Mouse (Mus musculus): ENCODE results near the gene Olfr951. TPM values are rescaled to one million over a fixed set of nuclear protein-coding genes. Genes with fewer than 3 reads are reported as not detected.

The Olfr951 gene
- not detected for polyA plus RNA-seq (2017; shearing (Covaris generic))

DNA sequence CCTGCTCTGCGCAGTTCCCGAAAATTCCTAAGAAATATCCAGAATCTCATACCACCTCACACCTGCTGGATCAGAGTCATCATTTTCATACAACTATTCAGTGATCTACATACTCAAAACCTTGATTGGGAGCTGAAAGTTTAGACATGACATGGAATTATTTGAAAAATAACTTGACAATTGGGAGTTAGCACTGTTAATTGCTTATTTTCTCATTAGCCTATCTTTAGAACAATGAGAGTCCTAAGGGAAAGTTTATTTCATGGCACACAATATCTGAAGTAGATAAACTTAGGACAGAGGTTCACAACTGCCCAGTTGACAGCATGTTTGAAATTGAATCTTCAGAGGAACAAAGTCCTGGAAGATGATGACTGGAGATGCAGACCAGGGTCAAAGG, at the start of gene Olfr951:
Olfr951 (plus strand) TSS at position 301 of the 400 bp plus-strand sequence.
- ATAC-seq = no peak

DNA sequence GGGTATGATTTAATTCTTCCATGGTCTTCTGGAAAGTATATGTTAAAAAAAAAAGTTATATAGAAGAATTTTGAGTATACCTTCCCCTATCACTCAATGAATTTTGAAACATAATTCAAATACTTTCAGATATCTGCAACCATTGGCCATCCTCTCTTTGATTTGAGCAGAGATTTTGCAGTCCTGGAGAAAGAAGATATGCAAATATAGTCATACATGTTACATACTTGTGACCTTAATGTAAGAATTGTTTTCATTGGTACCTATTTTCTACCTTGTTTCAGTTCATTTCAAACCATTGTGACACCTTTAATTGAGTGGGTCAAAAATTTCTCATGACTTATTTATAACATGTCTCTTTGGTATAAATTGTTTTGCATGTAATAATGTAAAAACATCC, 39.8 kb downstream of the Olfr951 start, which contains the start of gene Olfr952:
Olfr952 (minus strand) TSS at position 101 of the 400 bp plus-strand sequence.
- no peak for ATAC-seq

Other genes starting within 250 kb of the Olfr951 start
- not detected for gene Olfr943, start 221.1 kb upstream of the Olfr951 start, polyA plus RNA-seq (2017; shearing (Covaris generic))
- not detected for gene Olfr944, start 185.5 kb upstream of the Olfr951 start, polyA plus RNA-seq (2017; shearing (Covaris generic))
- not detected for gene Olfr1537, start 137.4 kb upstream of the Olfr951 start, polyA plus RNA-seq (2017; shearing (Covaris generic))
- not detected for gene Olfr945, start 110.6 kb upstream of the Olfr951 start, polyA plus RNA-seq (2017; shearing (Covaris generic))
- gene Olfr948, start 61.4 kb upstream of the Olfr951 start, polyA plus RNA-seq (2017; shearing (Covaris generic)) = not detected
- not detected for gene Olfr952, start 39.7 kb downstream of the Olfr951 start, polyA plus RNA-seq (2017; shearing (Covaris generic))
- gene Olfr954, start 69.3 kb downstream of the Olfr951 start, polyA plus RNA-seq (2017; shearing (Covaris generic)) = not detected
- gene Olfr955, start 84.5 kb downstream of the Olfr951 start, polyA plus RNA-seq (2017; shearing (Covaris generic)) = not detected
- gene Olfr44, start 106.6 kb downstream of the Olfr951 start, polyA plus RNA-seq (2017; shearing (Covaris generic)) = not detected
- gene Olfr957, start 128.4 kb downstream of the Olfr951 start, polyA plus RNA-seq (2017; shearing (Covaris generic)) = not detected
- gene Olfr958, start 166.6 kb downstream of the Olfr951 start, polyA plus RNA-seq (2017; shearing (Covaris generic)) = not detected
- gene Olfr959, start 188.2 kb downstream of the Olfr951 start, polyA plus RNA-seq (2017; shearing (Covaris generic)) = not detected
- not detected for gene AW551984, start 217.0 kb downstream of the Olfr951 start, polyA plus RNA-seq (2017; shearing (Covaris generic))
- not detected for gene Olfr148, start 223.2 kb downstream of the Olfr951 start, polyA plus RNA-seq (2017; shearing (Covaris generic))
- gene Olfr960, start 234.0 kb downstream of the Olfr951 start, polyA plus RNA-seq (2017; shearing (Covaris generic)) = not detected